Mouse (Mus musculus) induced T-regulatory cell, adult 2 months (primary cell): ENCODE data around the gene Tecr.
A peak's percentile ranks its signal among the peaks of the same experiment; 100 is the strongest.

ENCODE experiments used
- DNase-seq: peaks from one replicate; pipeline ENCODE4 v3.0.0-alpha.2; 2012; ENCODE audit warnings: low read depth

Gene Tecr

DNA sequence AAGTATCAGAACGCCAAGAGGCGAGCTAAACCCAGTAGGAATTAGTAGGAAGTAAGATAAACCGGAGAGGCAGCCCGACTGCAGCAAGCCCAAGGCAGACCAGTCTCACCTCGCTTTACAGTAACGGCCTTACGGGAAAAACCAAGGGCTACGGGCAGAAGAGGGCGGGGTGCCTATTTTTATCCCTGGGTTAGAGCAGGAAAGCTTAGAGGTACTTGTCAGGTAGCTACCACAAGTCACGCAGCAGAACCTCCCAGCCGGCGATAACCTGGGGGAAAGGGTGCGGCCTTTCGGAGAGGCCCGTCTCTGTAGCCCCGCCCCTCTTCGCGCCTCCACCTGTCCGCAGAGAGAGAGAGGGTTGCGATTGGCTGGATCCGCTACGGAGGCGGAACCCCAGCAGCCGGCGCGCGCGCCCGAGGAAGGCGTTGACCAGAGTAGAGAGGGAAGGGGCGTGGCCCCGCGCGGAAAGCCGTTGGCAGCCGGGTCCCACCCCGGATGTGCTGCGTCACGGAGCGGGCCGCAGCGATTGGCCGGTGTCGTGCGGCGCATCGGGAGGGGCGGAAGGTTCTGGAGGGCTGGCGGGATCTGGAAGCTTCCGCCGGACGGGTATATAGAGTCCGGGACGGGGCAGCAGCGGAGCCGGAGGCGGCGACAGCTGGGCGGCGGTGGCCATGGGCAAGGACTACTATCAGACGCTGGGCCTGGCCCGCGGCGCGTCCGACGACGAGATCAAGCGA is at the start of gene Tecr, which contains the start of gene Dnajb1:
Gene Tecr (minus strand): TSS at position 311 of the 737 bp plus-strand sequence.
Gene Dnajb1 (plus strand): TSS at position 533 of the 737 bp plus-strand sequence.
- DNase-seq: peak; percentile 100

DNA sequence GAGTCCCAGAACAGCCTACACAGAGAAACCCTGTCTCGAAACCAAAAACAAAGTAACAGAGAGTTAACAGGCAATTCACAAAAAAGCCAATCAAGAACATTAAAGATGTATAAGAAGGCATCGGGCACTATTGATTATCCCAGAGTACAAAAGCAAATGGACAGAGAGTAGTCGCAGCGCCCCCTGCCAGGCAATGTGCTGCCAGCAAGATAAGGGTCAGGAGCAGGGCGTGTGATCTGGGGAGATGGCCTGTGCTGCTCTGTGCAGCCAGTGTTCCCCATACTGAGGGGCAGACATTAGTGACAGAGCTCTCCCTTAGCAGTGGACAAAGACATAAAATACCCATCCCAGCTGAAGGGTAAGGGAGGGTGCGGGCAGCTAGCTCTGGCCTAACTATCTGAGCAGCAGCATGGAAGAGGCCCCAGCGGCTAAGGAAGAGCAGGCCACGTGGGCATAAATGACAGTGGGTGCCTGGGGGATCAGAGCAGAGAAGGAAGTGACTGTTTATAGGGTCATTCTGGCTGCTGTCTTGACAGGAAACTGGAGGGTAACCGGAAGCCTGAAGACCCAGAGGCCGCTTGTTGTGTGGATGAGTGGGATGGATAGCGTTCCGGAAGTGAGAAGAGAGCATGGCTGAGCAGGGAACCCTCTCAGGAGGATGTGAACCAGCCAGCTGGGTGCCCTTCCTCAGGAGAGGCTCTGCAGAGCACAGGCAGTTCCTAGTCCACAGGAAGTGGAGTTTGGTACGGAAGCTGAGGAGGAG is 48.9 kb upstream of the Tecr start:
- DNase-seq: no peak

GRCm38 (mm10) chr8:83656043-83656442 is 48.3 kb upstream of the Tecr start:
- DNase-seq: no peak

DNA sequence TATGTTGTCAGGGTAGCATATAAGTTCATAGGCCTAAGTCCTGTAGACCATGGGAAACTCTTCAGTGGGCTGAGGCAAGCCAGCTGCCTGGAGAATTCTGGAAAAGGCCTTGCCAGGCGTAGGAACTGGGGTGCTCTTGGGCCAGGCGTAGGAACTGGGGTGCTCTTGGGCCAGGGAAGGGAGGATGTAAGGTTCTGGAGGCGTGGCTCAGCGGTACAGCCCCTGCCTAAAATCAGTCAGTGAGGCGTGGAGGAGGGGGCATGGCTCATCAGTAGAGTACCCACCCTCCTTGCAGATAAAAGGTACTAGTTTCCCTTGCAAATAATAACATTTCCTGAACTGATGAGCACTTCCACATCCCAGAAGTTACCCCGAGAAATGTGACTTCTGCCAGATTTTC is 47.0 kb upstream of the Tecr start:
- no peak for DNase-seq

- DNase-seq: no peak
These were observed 45.9 kb upstream of the Tecr start for GRCm38 (mm10) chr8:83653662-83654017.

- DNase-seq: peak; percentile 62
These were observed 45.2 kb upstream of the Tecr start for GRCm38 (mm10) chr8:83652744-83653661.

- DNase-seq: peak; percentile 97
These were observed 44.4 kb upstream of the Tecr start, which contains the start of gene Gipc1 for GRCm38 (mm10) chr8:83652030-83652743. Gene Gipc1 (plus strand): TSS chr8:83652677.

DNA sequence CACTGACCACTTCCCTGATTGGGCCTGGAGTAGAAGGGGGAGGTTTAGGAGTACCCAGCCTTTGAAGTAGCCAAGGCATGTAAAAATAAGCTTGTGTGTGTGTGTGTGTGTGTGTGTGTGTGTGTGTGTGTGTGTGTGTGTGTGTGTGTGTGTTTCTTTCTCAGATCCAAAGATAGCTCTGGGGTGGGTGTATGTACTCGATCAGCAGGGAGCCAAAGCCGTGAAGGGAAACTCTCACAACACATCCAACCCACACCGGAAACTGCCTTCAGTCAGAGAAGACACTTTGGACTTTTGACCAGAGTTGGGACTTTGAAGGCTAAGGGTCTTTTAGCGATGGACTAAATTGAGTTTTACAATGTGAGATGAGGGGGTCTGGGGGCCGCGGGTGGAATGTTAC is 41.9 kb upstream of the Tecr start:
- no peak for DNase-seq

DNA sequence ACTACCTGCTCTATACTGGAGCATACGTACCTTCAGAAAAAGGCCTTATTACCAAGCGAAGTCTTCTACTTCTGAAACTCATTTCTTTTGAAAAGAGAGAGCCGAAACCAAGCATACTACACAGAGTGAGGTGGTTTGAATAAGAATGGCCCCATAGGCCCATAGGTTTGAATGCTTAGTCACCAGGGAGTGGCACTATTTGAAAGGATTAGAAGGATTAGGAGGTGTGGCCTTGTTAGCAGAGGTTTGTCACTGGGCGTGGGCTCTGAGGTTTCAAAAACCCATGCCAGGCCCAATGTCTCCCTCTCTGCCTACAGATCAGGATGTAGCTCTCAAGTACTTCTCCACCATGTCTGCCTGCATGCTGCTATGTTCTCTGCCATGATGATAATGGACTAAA is 40.3 kb upstream of the Tecr start:
- DNase-seq: no peak

DNA sequence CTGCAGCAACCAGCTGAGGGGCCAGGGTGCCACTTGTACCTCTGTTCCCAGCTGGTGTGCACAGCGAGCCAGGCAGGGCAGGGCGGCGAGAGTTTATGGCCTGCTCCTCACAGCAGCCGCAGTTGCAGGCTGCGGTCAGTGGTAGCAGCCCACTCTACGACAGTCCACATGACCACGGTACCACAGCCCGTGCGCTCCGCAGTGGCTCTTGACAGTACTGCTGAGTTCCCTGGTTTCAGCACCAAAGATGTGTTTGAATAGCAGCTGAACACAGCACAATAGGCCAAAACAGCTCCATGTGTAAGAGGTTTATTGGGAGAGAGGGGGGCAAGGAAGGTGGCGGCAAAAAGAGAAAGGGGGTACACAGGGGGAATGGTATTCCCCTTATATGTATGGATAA is 39.7 kb upstream of the Tecr start:
- DNase-seq: no peak

- DNase-seq: no peak
These were observed 31.9 kb upstream of the Tecr start for GRCm38 (mm10) chr8:83639649-83640048.

GRCm38 (mm10) chr8:83638856-83639255 is 31.1 kb upstream of the Tecr start:
- no peak for DNase-seq

DNA sequence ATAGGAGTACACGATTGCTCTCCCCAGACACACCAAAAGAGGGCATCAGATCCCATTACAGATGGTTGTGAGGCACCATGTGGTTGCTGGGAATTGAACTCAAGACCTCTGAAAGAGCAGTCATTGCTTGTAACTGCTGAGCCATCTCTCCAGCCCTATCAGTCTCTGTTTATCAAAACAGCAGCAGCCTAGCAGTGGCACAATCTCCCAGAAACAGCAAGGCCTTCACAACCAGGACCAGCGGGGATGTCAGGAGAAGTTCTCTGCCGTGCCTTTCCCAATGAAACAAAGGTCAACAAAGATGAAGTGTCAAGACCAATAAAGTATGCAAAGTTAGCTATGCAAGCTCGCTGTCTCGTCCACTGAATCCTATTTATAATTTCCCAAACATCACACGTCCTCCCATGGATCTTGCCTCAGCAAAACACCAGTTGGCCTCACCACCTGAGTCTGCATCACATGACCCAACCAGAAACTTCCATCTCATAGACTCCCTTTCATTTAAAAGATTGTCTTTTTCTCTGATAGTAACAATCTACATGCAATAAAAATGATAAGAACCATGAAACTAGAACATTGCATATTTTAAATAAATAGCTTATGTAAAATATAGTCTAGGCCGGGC is 24.4 kb upstream of the Tecr start:
- no peak for DNase-seq

DNA sequence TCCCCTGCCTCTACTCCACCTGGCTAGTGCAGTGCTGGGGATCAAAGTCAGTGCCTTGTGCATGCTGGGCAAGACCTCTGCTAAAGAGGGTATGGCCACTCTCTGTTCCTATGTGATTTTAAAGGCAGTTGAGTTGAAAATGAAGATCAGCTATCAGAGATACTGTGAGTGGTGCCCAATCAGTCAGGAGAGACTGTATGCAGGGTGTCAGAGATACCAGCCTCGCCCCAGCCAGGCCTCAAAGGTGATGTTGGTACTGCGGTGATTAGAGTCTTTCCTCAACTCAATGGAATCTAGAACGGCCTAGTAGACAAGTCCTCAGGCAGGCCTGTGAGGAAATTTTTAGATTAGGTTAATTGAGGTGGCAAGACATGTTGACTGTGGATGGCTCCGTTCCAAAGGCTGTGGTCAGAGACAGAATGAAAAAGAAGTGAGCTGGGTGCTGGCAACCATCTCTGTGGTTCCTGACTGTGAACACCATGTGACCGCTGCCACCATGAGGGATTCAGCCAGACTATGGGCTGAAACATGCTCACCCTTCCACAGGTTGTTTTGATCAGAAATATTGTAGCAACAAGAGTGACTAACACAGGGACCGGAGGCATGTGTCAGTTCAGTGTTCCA is 18.0 kb upstream of the Tecr start:
- no peak for DNase-seq

DNA sequence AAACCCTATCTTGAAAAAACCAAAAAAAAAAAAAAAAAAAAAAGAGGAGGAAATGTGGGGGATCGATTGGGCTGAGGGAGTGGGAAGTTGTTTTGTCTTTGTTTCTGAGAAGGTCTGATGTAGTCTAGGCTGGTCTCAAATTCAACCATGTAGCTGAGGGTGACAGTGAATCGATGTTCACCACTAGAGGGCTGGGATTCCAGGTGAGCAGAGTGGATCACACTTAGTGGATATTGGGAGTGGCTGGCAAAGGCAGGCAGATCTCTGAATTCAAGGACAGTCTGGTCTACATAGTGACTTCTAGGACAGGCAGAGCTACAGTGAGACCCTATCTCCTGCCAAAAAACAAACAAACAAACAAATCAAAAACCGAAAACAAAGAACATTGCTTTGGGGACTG is 17.0 kb upstream of the Tecr start:
- DNase-seq: peak; percentile 48

DNA sequence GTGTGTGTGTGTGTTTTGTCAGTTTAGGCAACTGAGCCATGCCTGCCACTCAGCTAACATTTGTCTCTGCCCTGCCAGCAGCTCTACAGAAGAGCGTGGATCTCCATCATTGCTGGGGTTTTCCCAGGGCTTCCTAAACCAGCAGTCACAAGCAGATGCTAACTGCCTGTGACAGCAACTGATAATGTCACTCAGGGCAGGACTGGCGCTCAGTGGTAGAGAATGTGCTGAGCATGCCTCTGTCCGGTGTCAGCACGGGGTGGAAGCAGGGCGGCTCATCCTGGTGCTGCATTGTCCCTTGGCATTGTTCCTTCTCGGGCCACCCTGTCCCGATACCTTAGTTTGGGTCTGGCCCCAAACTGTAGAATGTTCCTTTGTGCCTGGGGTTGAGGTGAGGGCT is 15.8 kb upstream of the Tecr start:
- no peak for DNase-seq

GRCm38 (mm10) chr8:83622389-83622989 is 14.7 kb upstream of the Tecr start:
- peak; percentile 91 for DNase-seq

GRCm38 (mm10) chr8:83621691-83622388 is 14.1 kb upstream of the Tecr start:
- no peak for DNase-seq

DNA sequence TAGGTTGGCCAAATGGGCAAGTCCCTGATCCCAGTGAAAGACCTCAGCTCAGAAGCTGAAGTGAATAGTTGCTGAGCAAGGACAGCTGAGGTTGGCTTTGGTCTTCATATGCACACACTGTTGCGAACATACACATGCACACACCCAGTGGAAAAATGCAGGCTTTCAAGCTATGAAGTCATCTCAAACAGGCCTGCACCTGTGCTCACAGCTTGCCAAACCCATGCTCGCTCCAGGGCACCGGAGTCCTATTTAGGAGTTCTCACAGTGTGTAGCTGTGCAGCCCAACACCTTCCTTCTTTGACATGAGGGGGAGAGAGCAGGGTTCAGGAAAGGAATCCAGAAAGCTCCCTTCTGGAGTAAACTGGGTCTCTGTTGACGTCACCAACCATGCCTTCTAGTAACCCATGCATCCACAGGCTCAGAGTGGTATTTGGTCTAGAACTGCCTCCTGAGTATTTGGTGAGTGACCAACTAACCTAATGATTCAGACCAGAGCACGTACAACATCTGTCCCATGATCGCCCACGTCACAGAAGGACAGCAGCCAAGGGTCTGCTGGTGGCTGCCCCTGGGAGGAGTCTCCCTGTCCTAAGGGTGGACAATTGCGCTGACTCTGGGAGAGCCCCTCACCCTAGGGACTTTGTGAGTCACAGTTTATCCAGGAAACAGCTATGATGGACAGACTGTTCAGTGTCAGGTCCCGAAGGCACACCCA is 12.0 kb upstream of the Tecr start:
- no peak for DNase-seq
